Mouse (Mus musculus) T-helper 17 cell (primary cell): ENCODE data around the gene 0610040J01Rik.
"Not testable (repeated sequence)": the region's sequence is repeated elsewhere in the genome, so short reads cannot be mapped to it uniquely, and the experiment has no call there.

Experiments used
- in situ Hi-C, 2 experiments: fragments of 300-600 bp; cut with MboI, MseI; formaldehyde crosslinking; loops; 1 replicate in 1 of 2; 2 replicates in 1 of 2; pipeline ENCODE4 v1.15.1; 2025; ENCODE audit warnings: high pct_unique_total_duplicates in 2 of 2

The 0610040J01Rik gene

DNA sequence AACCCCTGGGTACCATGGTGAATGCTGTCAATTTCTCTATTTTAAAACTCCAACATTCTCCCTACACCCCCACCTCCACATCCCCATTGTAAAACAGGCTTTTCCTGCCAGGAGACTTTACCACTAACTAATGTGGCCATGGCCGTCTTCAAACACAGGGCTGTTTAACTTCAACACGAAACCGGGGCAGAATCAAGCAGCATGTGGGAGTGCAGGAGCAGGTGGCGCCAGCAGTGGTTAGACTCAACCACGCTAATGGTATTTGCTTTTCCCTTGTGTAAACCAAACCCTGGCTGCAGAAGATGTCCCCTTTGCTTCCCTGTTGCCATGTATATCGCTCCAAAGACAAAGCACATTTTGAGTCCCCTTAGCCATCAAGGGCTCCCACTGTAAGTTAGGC, 79.7 kb downstream of the 0610040J01Rik start:
- in situ Hi-C loops: no loop called here

GRCm38 (mm10) chr5:63897001-63897819, 85.0 kb downstream of the 0610040J01Rik start:
- in situ Hi-C loops: not testable (repeated sequence)

DNA sequence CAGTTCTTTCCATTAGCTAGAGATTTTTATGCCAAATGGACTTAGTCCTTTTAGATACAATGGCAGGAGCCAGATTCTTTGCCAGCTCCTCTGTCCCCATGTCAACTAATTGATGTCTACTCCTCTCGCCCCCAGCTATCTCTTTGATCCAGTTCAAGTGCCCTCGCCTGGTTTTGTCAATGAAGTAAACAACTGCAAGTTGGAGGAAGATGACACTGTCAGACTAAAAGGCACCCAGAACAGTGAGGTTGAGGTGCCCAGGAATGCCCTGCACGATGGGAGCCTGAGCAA, 85.6 kb downstream of the 0610040J01Rik start:
- in situ Hi-C loops: no loop called here

DNA sequence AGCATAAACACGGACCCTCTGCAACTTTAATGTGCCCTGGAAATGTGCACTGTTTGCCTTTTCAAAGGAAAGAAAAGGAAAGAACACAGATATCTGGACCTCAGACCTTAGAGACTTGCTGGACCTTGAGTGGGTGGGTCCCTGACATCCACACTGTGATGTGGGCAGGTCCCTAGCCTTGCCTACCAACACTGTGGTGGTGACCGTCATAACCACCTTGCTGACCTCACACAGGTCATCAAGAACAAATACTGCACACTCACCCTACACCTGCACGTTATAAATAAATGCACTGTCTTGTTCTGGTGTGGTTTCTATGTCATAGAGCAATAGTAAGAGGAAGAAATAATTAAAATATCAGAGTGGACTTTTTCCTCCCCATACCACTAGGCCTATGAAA, 91.2 kb downstream of the 0610040J01Rik start:
- in situ Hi-C loops: loop anchor here in 1 of 2 experiments (10.0 kb wide), 1 partner anchor 101 kb away; no protein-coding TSS in a partner anchor

DNA sequence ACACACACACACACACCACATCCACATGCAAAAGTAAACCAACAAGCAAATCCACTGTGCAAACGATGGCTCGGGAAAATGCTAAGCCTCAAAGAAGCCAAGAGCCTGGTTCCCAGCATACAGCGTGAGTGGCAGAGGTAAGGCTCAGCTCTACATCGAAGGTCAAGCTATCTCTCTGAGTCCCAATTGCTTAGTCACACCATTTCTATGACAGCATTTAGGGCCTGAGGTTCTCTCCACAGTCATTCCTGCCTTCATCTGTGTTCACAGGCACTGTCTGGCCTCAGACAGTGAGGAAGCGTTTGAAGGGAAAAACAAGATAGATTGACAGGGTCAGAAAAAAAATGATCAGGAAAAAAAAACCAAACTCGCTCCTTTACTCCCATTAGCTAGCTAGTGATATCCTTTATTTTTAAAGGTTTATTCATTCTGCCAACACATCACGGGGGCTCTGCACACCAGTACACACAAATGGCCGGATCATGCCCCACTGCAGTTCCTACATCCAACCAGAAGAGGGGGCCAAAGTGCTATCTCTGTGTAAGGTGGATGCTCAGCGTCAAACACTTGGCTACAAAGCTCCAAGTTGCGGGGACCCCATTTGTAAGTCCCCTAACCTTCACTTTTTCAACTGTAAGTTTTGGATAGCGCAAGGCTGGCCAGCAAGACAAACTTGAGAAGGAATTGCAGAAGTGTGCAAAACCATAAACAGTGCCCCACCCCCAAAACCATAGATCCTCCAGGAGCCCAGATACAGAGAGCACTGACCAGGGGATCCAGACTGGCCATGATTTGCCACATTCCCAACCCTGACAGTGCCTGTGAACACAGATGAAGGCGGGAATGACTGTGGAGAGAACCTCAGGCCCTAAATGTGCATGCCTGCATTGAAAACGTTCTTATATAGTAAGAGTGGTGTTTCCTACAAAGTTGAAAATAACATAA, 94.3 kb downstream of the 0610040J01Rik start:
- in situ Hi-C loops: loop anchor here (5.0 to 10.0 kb wide), 2 partner anchors 98 to 161 kb away; no protein-coding TSS in a partner anchor

GRCm38 (mm10) chr5:63907513-63907912, 95.3 kb downstream of the 0610040J01Rik start:
- in situ Hi-C loops: loop anchor here (5.0 to 10.0 kb wide), 2 partner anchors 97 to 160 kb away; no protein-coding TSS in a partner anchor

- in situ Hi-C loops: loop anchor here in 1 of 2 experiments (5.0 to 10.0 kb wide), 2 partner anchors 152 to 354 kb away; no protein-coding TSS in a partner anchor
Observed at GRCm38 (mm10) chr5:63910171-63910960, 98.2 kb downstream of the 0610040J01Rik start.

DNA sequence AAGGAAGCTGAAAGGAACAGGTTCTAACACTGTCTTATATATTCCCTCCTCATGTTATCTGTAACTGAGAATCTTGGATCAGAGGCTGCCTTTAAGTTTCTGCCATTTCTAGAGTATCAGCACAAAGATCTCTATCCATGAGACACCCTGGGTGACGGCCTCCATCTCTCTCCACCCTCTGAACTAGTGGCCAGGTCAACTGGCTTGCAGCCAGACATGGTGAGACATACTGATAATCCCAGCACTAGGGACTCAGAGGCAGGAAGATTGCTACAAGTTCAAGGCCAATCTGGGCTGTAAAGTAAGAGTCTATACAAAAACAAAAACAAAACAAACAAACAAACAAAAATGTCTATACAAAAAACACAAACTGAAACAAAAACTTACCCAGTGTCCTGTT, 102.7 kb downstream of the 0610040J01Rik start:
- in situ Hi-C loops: loop anchor here in 1 of 2 experiments (5.0 to 10.0 kb wide), 2 partner anchors 147 to 350 kb away; no protein-coding TSS in a partner anchor

DNA sequence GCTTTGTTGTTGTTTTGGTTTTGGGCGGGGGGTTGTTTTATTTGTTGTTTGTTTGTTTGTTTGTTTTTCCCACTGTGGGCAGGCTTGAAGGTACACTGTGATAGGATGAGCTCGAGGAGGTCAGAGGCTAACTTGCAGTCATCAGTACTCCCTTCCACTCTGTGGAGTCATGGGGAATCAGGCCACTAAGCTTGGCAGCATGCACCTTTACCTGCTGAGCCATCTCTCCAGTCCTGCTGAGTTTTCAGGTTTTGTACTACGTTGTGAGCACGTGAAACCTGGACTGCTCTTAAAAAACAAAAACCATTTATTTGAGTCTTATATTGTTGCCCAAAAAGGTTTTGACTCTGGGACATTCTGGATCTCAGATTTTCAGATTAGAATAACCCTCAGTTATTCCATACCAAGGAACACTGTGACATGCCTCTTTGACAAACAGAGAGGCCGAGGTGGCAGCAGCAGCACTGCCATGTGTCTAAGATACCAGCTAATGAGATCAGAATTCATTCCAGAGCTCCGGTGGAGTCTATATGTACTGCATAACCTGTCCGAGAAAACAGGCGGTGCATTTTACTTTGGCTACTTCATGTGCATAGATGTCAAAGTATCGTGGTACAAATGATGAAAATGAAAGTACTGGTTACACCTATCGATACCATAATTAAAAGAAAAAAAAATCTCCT, 104.4 kb downstream of the 0610040J01Rik start:
- in situ Hi-C loops: loop anchor here in 1 of 2 experiments (10.0 kb wide), 1 partner anchor 348 kb away; no protein-coding TSS in a partner anchor

DNA sequence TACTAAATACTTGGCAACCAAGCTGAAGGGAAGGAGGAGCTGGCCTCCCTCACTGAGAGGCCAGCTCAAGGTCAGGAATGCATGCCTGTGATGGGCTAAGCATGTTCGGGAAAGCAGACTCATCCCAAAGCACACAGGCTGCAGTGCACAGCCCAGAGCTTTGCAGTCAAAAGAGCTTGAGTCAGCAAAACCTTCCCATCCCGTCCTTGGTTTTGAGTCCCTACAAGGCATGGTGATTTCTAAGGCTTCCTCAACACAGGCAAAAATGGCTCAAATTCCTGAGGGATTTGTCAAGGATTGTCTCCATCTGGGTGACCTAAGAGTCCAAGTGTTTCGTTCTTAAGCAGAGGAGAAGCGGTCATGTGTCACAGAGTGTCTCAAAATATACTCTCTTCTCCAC, 106.0 kb downstream of the 0610040J01Rik start:
- in situ Hi-C loops: loop anchor here in 1 of 2 experiments (10.0 kb wide), 1 partner anchor 347 kb away; no protein-coding TSS in a partner anchor

DNA sequence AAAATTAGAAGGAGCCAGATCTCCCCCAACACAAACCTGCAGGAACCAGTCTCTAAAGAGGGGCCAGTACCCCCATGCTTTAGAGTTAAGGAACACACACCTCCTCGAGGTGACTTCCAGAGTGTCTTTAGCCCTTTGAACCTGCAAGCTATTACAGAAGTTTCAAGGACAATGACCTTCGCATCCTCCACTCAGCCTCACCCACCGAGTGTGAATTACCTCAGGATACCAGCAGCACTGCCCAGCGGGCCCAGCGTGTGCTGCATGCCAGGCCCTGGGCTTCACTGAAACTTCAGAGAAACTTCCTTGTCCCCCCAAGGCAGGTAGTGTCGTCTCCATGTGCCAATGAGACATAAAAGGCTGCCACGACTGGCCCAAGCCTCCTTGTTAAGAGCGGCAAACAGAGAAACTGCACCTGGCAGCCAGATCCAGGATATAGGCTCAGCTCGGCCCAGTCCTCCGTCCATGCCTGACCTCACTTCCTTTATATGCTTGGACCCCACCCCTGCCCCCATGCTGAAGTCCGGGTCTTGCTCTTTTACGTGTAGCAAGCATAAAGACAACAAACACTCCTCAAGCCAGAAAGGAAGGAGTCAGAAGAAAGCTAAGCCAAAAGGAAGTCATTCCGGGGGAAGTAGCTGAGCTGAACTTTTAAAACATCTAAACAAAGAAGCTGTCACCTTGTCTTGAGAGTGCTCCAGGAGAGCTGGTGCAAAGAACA, 111.3 kb downstream of the 0610040J01Rik start:
- in situ Hi-C loops: no loop called here

GRCm38 (mm10) chr5:63925035-63925628, 113.0 kb downstream of the 0610040J01Rik start:
- in situ Hi-C loops: no loop called here

DNA sequence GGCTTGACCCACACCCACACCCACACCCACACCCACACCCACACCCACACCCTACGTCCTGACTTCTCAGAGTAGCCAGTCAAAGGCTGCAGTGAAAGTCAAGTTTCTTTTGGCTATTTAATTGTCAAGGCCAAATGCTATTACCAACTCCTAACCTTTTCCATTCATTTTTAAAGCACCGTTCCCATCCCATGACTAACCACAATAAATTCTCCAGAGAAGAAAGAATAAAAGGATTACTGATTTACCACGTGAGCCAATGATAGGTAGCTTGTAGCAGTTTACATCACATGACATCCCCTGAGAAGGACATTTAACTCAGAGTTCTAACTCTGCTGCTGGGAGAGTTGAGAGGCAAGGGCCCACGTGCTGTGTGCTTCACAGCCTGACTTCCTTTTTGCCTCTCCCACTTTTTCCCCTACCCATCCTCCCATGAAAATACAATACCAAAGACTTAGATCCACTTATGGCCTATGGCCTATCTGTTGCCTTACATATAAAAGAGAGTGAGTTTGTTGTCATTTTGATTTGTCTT, 118.7 kb downstream of the 0610040J01Rik start:
- in situ Hi-C loops: no loop called here

- in situ Hi-C loops: no loop called here
Observed at GRCm38 (mm10) chr5:63932829-63933228, 120.7 kb downstream of the 0610040J01Rik start.

- in situ Hi-C loops: no loop called here
Observed at GRCm38 (mm10) chr5:63935581-63935980, 123.4 kb downstream of the 0610040J01Rik start.

- in situ Hi-C loops: no loop called here
Observed at GRCm38 (mm10) chr5:63936740-63937139, 124.6 kb downstream of the 0610040J01Rik start.

- in situ Hi-C loops: no loop called here
Observed at GRCm38 (mm10) chr5:63938575-63938974, 126.4 kb downstream of the 0610040J01Rik start.

- in situ Hi-C loops: no loop called here
Observed at GRCm38 (mm10) chr5:63941891-63942290, 129.7 kb downstream of the 0610040J01Rik start.

- in situ Hi-C loops: no loop called here
Observed at GRCm38 (mm10) chr5:63943291-63943690, 131.1 kb downstream of the 0610040J01Rik start.
